Mouse (Mus musculus) liver, postnatal 0 days (tissue): Measurements from ENCODE around the gene P4ha2. TPM values are rescaled to one million over a fixed set of nuclear protein-coding genes. Genes with fewer than 3 reads are reported as not detected.
A peak's percentile ranks its signal among the peaks of the same experiment; 100 is the strongest.

Source experiments
- ATAC-seq: fragments of 200-750 bp; cut with Nextera tagmentation; 2 replicates; pipeline ENCODE4 v1.8.0; 2017; ENCODE audit warnings: mild to moderate bottlenecking, moderate library complexity
- DNase-seq: peaks from one replicate; pipeline ENCODE4 v3.0.0-alpha.2; 2016
- H3K27ac ChIP-seq: fragments of 300-500 bp; sonication (generic); 2 replicates; pipeline ENCODE4 v1.5.1; 2014; ENCODE audit warnings: antibody characterized with exemption, moderate library complexity, mild to moderate bottlenecking, low read depth
- H3K27me3 ChIP-seq: fragments of 300-500 bp; sonication (generic); 2 replicates; pipeline ENCODE4 v1.6.1; 2014; ENCODE audit warnings: low read length, control low read depth, mixed read lengths; ENCODE audit not compliant: insufficient read depth
- H3K36me3 ChIP-seq: fragments of 300-500 bp; sonication (generic); replicated peaks from 2 replicates; pipeline ENCODE4 v1.6.1; 2014; ENCODE audit warnings: mild to moderate bottlenecking, control low read depth, low read length, moderate library complexity, mixed read lengths; ENCODE audit not compliant: insufficient read depth
- H3K4me1 ChIP-seq: fragments of 300-500 bp; sonication (generic); 2 replicates; pipeline ENCODE4 v1.6.1; 2014; ENCODE audit warnings: antibody characterized with exemption, mild to moderate bottlenecking, control low read depth; ENCODE audit not compliant: insufficient read depth
- H3K4me2 ChIP-seq: fragments of 300-500 bp; sonication (generic); 2 replicates; pipeline ENCODE4 v1.6.1; 2014; ENCODE audit warnings: low read depth, mild to moderate bottlenecking, low read length, moderate library complexity, mixed read lengths
- H3K4me3 ChIP-seq: fragments of 300-500 bp; sonication (generic); 2 replicates; pipeline ENCODE4 v1.5.1; 2014; ENCODE audit warnings: low read depth, low read length
- H3K9ac ChIP-seq: fragments of 300-500 bp; sonication (generic); replicated peaks from 2 replicates; pipeline ENCODE4 v1.6.1; 2014; ENCODE audit warnings: mild to moderate bottlenecking, moderate library complexity
- H3K9me3 ChIP-seq: fragments of 300-500 bp; sonication (generic); 2 replicates; pipeline ENCODE4 v1.6.1; 2016; ENCODE audit warnings: mild to moderate bottlenecking, control low read depth, low read length, mixed read lengths
- CTCF ChIP-seq: sonication (generic); IDR thresholded peaks from 2 replicates; pipeline ENCODE4 v1.5.1; 2016; ENCODE audit warnings: antibody characterized with exemption, low read depth
- EP300 ChIP-seq: IDR thresholded peaks from 2 replicates; pipeline ENCODE4 v1.6.1; 2016; ENCODE audit warnings: antibody characterized with exemption, low read depth, mild to moderate bottlenecking
- WGBS: fragments of 180-500 bp; shearing (Covaris S2); extraction: QIAGEN DNeasy Blood & Tissue Kit; methylation state at CpG from one replicate; pipeline ENCODE4 v1.1.7; 2014; ENCODE audit not compliant: insufficient replicate concordance; 5-methylcytosine and 5-hydroxymethylcytosine counted together
- polyA plus RNA-seq: library from polyadenylated mRNA; unstranded; fragments of >200 nt; fragmentation: Nextera tagmentation; extraction: Ambion mirVana; gene quantifications from 2 replicates; pipeline ENCODE4 v1.2.1, GENCODE M21; 2015

P4ha2 gene
- polyA plus RNA-seq, 1 experiment from 2014 or later: 2.4 TPM

DNA sequence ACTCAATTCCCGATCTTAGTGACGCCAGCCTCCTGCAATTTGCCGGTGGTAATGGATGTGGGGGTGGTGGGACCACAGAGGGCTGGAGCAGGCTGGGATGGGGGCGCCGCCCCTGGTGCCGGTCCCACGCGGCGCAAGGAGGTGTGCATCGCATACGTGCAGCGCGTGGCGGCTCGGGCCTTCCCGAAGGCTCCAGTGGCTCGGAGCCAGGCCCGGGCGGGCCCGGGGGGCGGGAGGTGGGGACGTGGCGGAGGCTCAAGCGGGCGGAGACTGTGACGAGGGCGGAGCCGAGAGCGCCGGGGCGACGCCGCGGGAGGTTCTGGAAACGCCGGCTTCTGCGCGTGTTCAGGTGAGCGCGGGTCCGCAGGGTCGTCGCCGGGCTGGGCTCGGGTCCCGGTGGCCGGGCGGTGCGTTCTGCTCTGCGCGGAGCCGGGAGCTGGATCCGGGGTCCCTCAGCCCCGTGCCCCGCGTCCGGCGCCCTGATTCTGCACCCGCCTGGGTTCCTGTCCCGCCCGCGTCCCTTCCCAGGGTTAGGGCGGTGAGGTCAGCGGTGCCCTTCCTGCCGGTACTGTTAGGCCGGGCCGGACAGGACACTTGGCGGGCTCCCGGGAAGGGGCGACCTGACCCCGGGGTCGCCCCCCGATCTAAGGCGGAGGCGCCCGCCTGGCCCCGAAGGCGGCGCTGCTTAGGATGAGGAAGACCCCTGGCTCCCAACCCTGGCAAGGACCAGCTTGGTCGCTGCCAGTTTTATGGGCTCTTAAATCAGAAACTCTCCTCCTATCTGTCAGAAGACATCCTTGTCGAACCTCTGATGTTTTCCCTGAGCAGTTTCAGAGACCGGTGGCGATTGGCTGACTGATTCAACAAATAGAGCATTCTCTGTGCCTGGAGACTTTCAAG lies 1.0 kb downstream of the P4ha2 start:
- no peaks in the 10 kb centered on the region for H3K36me3 ChIP-seq
- DNase-seq (peak; percentile 79), ATAC-seq (peak; percentile 79; the same call in 1 of the 2 replicates)
- peaks cover 4% of the 10 kb centered on the region; the same call in 1 of the 2 replicates for H3K4me1 ChIP-seq
- TF ChIP-seq CTCF: no peak
- no peak for TF ChIP-seq EP300
- peak overlapping the region; percentile 63 for H3K4me3 ChIP-seq
- H3K27ac ChIP-seq: no peak overlapping the region
- peak overlapping the region; percentile 49 for H3K9ac ChIP-seq
- H3K27me3 ChIP-seq: peaks cover 24% of the 10 kb centered on the region; the same call in 1 of the 2 replicates
- peak overlapping the region; percentile 89 for H3K4me2 ChIP-seq
- no peaks in the 10 kb centered on the region for H3K9me3 ChIP-seq
- WGBS: 1% methylated on average over 73 of the region's 83 CpGs

DNA sequence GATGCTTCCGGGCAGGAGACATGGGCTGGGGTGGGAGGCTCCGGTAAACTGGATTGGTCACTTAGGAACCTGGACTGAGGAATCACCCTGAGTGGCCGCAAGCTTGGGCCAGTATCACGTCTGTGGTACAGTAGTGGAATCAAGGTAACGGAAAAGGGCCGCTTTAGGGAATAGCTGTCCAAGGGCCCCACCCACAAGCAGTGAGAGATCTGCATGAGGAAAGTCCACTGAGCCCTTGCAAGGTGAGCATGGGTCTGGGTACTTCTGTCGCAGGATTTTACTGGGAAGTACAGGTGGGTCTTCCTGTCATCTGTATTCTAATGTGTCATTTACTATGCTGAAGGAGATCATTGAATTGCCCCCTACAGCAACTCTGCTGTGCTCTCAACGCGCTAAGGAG lies 1.8 kb downstream of the P4ha2 start:
- Histone ChIP-seq H3K4me1 (peaks cover 4% of the 10 kb centered on the region; the same call in 1 of the 2 replicates), H3K27ac (no peak overlapping the region), H3K36me3 (no peaks in the 10 kb centered on the region), H3K9me3 (no peaks in the 10 kb centered on the region), H3K27me3 (peaks cover 24% of the 10 kb centered on the region; the same call in 1 of the 2 replicates), H3K4me2 (peak overlapping the region; percentile 89), H3K9ac (no peak overlapping the region), H3K4me3 (peak overlapping the region; percentile 63)
- ATAC-seq: no peak
- WGBS: 77% methylated on average over 9 of the region's 9 CpGs
- no peak for DNase-seq
- TF ChIP-seq EP300 (no peak), CTCF (no peak)

DNA sequence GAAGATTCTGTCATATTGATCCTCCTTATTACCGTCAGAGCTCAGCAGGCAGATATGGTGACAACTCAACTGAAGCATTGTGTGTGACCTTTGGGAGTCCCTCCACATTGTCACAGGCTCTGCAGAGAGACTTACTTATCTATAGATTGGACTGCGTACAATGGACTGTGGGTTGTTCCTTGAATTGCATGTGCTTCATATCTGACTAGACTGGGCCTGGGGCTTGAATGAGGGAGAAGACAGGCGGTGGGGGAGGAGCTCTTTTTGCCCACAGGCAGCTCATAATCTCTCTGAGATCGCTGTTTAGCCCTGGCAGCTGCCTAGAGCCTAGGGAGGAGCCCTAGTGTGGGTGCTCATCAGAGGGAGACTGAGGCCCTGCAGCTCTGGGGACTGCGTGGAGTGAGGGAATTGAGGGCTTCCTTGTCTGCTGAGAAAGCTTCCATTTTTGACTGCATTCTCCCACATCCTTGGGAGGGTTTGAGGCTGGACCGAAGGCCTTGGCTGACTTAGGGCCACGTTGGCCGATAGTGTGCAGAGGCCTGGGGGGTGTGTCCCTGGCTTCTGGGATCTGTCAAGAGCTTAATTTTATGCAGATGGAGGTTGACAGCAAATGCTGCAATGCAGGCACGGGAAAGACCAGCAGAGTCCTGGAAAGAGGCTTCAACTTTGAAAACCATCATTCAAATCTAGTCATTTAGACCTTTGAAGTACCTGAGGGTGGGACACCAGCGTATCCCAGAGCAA lies 3.0 kb downstream of the P4ha2 start:
- WGBS: 60% methylated on average over 10 of the region's 10 CpGs
- no peak overlapping the region for H3K27ac ChIP-seq
- peaks cover 24% of the 10 kb centered on the region; the same call in 1 of the 2 replicates for H3K27me3 ChIP-seq
- DNase-seq: no peak
- H3K36me3 ChIP-seq: no peaks in the 10 kb centered on the region
- TF ChIP-seq CTCF (no peak), EP300 (no peak)
- H3K9ac ChIP-seq: no peak overlapping the region
- H3K4me2 ChIP-seq: no peak overlapping the region
- ATAC-seq: no peak
- H3K9me3 ChIP-seq: no peaks in the 10 kb centered on the region
- peaks cover 4% of the 10 kb centered on the region; the same call in 1 of the 2 replicates for H3K4me1 ChIP-seq
- no peak overlapping the region for H3K4me3 ChIP-seq

DNA sequence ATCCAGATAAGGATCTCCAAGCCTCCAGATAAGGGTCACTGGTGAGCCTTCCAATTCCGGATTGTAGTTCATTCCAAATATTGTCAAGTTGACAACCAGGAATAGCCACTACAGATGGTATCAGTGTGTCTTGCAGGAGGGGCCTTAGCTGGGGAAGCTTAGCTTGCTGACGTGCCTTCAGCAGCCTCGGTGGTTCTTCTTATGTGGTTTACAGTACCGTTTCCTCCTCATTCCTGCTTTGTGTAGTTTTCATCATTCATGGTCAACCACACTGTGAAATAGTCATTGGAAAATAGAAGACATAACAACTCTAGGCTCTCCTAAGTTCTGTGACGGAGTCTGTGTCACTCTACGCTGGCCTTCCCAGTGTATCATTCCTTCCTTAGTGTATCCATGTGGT lies 5.1 kb downstream of the P4ha2 start:
- Histone ChIP-seq H3K9ac (no peak overlapping the region), H3K9me3 (no peaks in the 10 kb centered on the region), H3K36me3 (no peaks in the 10 kb centered on the region), H3K4me2 (no peak overlapping the region), H3K27me3 (peaks cover 20% of the 10 kb centered on the region; the same call in 1 of the 2 replicates), H3K4me1 (peaks cover 4% of the 10 kb centered on the region; the same call in 1 of the 2 replicates), H3K4me3 (no peak overlapping the region), H3K27ac (no peak overlapping the region)
- DNase-seq: no peak
- ATAC-seq: no peak
- WGBS: 60% methylated on average over 6 of the region's 6 CpGs
- TF ChIP-seq EP300 (no peak), CTCF (no peak)

DNA sequence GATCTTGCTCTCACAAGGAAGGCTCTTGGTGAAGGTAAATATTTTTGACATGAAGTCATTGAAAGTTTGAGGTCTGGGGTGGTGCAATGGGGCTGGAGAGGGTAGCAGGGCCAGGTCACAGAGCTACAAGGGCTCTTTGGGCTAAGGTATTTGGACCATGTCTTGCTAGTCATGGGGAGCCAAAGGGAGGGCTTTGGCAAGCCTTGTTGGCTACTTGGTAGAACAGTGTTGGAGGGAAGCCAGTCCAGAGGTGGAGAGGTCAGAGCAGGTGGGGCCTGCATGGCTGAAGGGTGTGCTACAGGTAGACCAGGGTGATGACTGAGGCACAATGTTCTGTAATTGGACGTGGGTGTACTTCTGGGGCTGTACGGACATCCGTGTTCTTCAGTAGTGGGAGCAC lies 6.8 kb downstream of the P4ha2 start:
- H3K4me1 ChIP-seq: 0 out of 2 replicates have a peak, but pooled peaks cover under 1% of the 10 kb centered on the region
- H3K4me2 ChIP-seq: no peak overlapping the region
- H3K4me3 ChIP-seq: no peak overlapping the region
- peaks cover 5% of the 10 kb centered on the region; the same call in 1 of the 2 replicates for H3K27me3 ChIP-seq
- H3K9ac ChIP-seq: no peak overlapping the region
- no peak for TF ChIP-seq EP300
- no peak for TF ChIP-seq CTCF
- no peaks in the 10 kb centered on the region for H3K9me3 ChIP-seq
- no peak for DNase-seq
- no peak for ATAC-seq
- H3K27ac ChIP-seq: no peak overlapping the region
- no peaks in the 10 kb centered on the region for H3K36me3 ChIP-seq
- WGBS: 82% methylated on average over 3 of the region's 3 CpGs

DNA sequence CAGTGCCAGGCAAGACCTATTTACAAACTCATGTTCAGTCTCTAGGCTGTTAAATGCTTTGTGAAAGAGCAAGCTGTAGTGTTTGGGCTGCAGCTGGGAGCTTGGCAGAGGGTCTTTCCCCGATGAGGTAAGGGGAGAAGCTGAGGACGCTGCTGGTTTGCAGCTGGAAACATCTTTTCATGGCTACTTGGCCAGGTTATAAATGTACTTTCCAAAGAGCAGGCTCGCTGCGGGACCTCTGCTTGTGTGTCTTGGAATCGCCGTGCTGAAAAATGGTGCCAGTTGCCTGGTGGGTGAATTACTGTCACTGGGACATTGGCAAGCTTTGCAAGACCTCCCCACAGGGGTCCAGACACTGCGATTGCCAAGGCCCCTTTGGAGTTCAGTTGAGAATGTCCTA lies 7.3 kb downstream of the P4ha2 start:
- Histone ChIP-seq H3K4me3 (no peak overlapping the region), H3K36me3 (no peaks in the 10 kb centered on the region), H3K4me1 (peaks cover 4% of the 10 kb centered on the region; the same call in 1 of the 2 replicates), H3K9ac (no peak overlapping the region), H3K9me3 (no peaks in the 10 kb centered on the region), H3K27ac (no peak overlapping the region), H3K27me3 (no peaks in the 10 kb centered on the region), H3K4me2 (no peak overlapping the region)
- no peak for TF ChIP-seq EP300
- TF ChIP-seq CTCF: no peak
- 77% methylated on average over 7 of the region's 7 CpGs for WGBS
- no peak for DNase-seq
- no peak for ATAC-seq
